Mouse (Mus musculus) stomach, embryonic 15.5 days (tissue): ENCODE measurements around the gene Ccl5. TPM values are rescaled to one million over a fixed set of nuclear protein-coding genes. Genes with fewer than 3 reads are reported as not detected.
A peak's percentile ranks its signal among the peaks of the same experiment; 100 is the strongest.
"Not testable (repeated sequence)": the region's sequence is repeated elsewhere in the genome, so short reads cannot be mapped to it uniquely, and the experiment has no call there.

ENCODE experiments used
- ATAC-seq: fragments of 200-750 bp; cut with Nextera tagmentation; 2 replicates; pipeline ENCODE4 v1.8.0; 2017; ENCODE audit warnings: low read depth, moderate number of reproducible peaks, moderate TSS enrichment; ENCODE audit not compliant: insufficient read depth, low FRiP score
- H3K27ac ChIP-seq: fragments of 300-500 bp; sonication (generic); 2 replicates; pipeline ENCODE4 v1.5.1; 2015; ENCODE audit warnings: mild to moderate bottlenecking, inconsistent platforms
- H3K27me3 ChIP-seq: fragments of 300-500 bp; sonication (generic); replicated peaks from 2 replicates; pipeline ENCODE4 v1.6.1; 2015; ENCODE audit warnings: inconsistent platforms
- H3K36me3 ChIP-seq: fragments of 300-500 bp; sonication (generic); 2 replicates; pipeline ENCODE4 v1.6.1; 2015; ENCODE audit warnings: inconsistent platforms
- H3K4me1 ChIP-seq: fragments of 300-500 bp; sonication (generic); 2 replicates; pipeline ENCODE4 v1.6.1; 2015; ENCODE audit warnings: inconsistent platforms
- H3K4me2 ChIP-seq: fragments of 300-500 bp; sonication (generic); 2 replicates; pipeline ENCODE4 v1.6.1; 2015; ENCODE audit warnings: mild to moderate bottlenecking, inconsistent platforms
- H3K4me3 ChIP-seq: fragments of 300-500 bp; sonication (generic); replicated peaks from 2 replicates; pipeline ENCODE4 v1.5.1; 2015; ENCODE audit warnings: inconsistent platforms
- H3K9ac ChIP-seq: fragments of 300-500 bp; sonication (generic); 2 replicates; pipeline ENCODE4 v1.6.1; 2015; ENCODE audit warnings: inconsistent platforms
- H3K9me3 ChIP-seq: fragments of 300-500 bp; sonication (generic); 2 replicates; pipeline ENCODE4 v1.6.1; 2016; ENCODE audit warnings: inconsistent platforms
- WGBS: fragments of 180-500 bp; shearing (Covaris S2); methylation state at CpG from one replicate; pipeline ENCODE4 v1.1.7; 2015; 5-methylcytosine and 5-hydroxymethylcytosine counted together
- polyA plus RNA-seq: library from polyadenylated mRNA; unstranded; fragments of >200 nt; fragmentation: Nextera tagmentation; extraction: Ambion mirVana; gene quantifications from 2 replicates; pipeline ENCODE4 v1.2.1, GENCODE M21; 2015

Gene Ccl5
- polyA plus RNA-seq, 1 experiment from 2014 or later: 1.7 TPM

DNA sequence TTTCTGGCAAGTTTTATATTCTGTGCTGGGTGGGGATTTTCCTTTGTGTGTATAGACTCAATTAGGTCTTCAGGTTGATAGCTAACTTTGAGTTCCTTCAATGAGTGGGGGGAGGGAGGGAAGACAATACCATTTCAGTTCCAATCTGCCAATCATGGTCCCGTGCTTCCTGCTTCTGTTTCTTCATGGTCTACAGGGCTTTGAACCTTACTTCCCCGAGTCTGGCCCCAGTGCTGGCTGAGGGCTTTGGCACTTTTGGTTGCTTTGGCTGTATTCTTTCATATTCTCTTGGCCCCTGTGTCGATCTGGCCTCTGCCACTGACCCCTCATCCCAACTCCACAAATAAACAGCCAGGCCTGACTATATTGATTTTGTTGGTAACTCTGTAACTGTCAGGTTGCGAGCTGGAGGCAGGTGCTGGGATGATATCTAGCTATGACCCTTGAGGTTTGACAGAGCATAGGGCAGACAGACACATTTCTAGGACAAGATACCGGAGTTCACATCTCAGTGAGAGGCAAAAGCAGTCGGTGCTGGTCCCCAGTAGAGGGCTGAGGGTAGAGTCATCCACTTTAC is 32.1 kb upstream of the Ccl5 start:
- ATAC-seq: no peak
- no peaks in the 10 kb centered on the region for H3K9me3 ChIP-seq
- 64% methylated on average over 6 of the region's 6 CpGs for WGBS
- H3K27ac ChIP-seq: no peak overlapping the region
- H3K4me2 ChIP-seq: no peak overlapping the region
- no peaks in the 10 kb centered on the region for H3K4me1 ChIP-seq
- H3K36me3 ChIP-seq: no peaks in the 10 kb centered on the region
- H3K27me3 ChIP-seq: no peaks in the 10 kb centered on the region
- no peak overlapping the region for H3K9ac ChIP-seq
- H3K4me3 ChIP-seq: no peak overlapping the region

DNA sequence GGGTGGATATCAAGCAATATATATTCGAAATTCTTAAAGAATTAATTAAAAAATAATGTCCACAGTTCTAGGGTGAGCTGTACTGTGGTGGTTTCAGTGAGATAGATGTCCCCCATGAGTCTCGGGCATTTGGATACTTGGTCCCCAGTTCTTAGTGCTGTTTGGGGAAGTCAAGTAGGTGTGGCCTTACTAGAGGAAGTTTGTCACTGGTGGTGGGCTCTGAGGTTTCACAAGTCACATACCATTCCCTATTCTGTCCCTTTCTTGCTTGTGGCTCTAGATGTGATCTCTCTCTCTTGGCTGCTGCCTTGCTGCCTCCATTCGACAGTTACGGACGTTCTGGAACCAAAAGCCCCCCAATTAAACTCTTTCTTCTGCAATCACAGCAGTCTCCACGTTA is 30.1 kb upstream of the Ccl5 start:
- Histone ChIP-seq H3K4me2 (no peak overlapping the region), H3K27ac (no peak overlapping the region), H3K36me3 (no peaks in the 10 kb centered on the region), H3K27me3 (no peaks in the 10 kb centered on the region), H3K4me1 (no peaks in the 10 kb centered on the region), H3K9ac (no peak overlapping the region), H3K4me3 (no peak overlapping the region), H3K9me3 (no peaks in the 10 kb centered on the region)
- WGBS: 73% methylated on average over 6 of the region's 6 CpGs
- no peak for ATAC-seq

DNA sequence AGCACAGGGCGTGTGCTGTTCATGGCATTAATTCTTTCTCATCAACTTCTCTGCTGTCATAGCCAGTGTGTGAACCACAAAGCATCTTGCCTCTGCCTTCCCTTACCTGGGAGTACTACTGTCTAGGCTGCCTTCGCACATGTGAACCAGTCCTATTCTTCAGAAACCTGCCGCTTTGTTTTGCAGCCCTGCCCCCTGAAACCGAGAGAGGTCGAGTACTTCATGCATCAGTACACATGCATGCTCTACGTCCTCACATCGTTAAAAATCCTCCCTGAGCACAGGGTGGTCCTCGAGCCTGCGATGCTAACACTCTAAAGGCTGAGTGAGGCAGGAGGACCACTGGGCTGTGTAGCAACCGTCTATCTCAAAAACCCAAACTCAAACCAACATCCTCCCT is 26.8 kb upstream of the Ccl5 start:
- H3K27me3 ChIP-seq: no peaks in the 10 kb centered on the region
- ATAC-seq: no peak
- 77% methylated on average over 10 of the region's 10 CpGs for WGBS
- no peak overlapping the region for H3K4me2 ChIP-seq
- no peaks in the 10 kb centered on the region for H3K36me3 ChIP-seq
- no peak overlapping the region for H3K4me3 ChIP-seq
- no peak overlapping the region for H3K27ac ChIP-seq
- no peak overlapping the region for H3K9ac ChIP-seq
- no peaks in the 10 kb centered on the region for H3K4me1 ChIP-seq
- no peaks in the 10 kb centered on the region for H3K9me3 ChIP-seq

DNA sequence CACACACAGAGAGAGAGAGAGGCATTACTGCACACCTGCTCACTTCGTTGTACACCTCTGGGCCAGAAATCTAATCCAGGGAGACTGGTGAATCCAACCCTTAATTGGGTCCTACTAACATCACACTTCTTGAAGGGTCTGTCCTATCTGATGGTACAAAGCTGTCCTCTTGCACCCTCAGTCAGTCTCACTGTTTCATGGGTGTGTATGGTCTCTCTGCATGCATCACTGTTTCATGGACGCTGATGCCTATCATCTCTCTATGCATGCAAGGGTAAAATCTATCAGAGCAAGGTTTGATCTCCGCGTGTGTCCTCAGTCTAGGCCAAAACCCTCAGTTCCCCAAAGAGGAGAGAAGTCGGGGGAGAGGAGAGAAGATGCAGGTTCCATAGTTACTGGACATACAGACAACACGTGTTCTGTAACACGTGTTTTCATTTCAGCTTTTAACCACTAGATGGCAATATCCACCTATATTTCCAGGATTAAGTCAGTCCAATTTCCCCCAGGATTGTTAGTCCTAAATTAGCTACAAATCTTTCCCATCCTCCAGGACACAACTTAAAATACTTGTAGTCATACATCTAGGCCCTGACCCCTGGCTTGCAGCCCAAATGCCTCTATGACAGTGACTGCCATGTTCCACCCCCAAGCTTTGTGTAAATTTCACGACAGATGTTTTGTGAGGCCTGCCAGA is 25.9 kb upstream of the Ccl5 start:
- Histone ChIP-seq H3K27me3 (no peaks in the 10 kb centered on the region), H3K9ac (no peak overlapping the region), H3K4me3 (no peak overlapping the region), H3K27ac (no peak overlapping the region), H3K4me2 (no peak overlapping the region), H3K4me1 (no peaks in the 10 kb centered on the region), H3K36me3 (no peaks in the 10 kb centered on the region), H3K9me3 (no peaks in the 10 kb centered on the region)
- peak; percentile 43; the same call in 1 of the 2 replicates for ATAC-seq
- whole genome bisulfite sequencing: 30% methylated on average over 8 of the region's 8 CpGs

DNA sequence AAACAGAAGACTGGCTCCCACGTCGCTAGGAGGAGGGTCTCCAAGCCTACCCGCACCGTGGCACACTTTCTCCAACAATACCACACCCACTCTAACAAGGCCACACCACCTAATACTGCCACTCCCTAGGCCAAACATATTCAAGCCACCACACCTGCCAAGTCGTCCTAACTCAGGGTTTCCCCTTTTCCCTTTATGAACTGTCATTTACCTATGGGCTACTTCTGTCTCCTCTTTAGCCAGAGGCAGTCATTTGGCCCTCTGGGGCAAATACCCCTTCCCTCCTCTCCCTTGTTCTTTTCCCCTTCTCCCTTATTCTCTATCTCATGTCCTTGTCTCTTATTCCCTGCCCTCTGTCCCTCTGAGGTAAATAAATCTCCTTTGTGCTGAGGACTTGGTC is 21.4 kb upstream of the Ccl5 start:
- Histone ChIP-seq H3K9ac (no peak overlapping the region), H3K4me2 (no peak overlapping the region), H3K27me3 (no peaks in the 10 kb centered on the region), H3K36me3 (no peaks in the 10 kb centered on the region), H3K4me1 (no peaks in the 10 kb centered on the region), H3K4me3 (no peak overlapping the region), H3K9me3 (no peaks in the 10 kb centered on the region), H3K27ac (no peak overlapping the region)
- no peak for ATAC-seq
- 65% methylated on average over 5 of the region's 5 CpGs for WGBS

DNA sequence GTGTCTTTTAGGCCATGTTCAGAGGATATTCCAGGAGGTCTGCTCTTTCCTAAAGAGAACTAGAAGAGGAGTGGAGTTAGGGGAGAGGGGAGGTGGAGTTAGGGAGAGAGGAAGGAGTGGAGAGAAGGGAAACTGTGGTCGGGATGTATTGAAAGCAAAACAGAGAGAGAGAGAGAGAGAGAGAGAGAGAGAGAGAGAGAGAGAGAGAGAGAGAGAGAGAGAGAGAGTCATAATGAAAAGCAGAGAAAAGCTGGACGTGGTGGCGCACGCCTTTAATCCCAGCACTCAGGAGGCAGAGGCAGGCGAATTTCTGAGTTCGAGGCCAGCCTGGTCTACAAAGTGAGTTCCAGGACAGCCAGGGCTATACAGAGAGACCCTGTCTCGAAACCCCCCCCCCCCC is 20.7 kb upstream of the Ccl5 start:
- not testable (repeated sequence) for H3K36me3 ChIP-seq, H3K4me3 ChIP-seq, H3K9ac ChIP-seq, H3K9me3 ChIP-seq, ATAC-seq, H3K27ac ChIP-seq, H3K4me2 ChIP-seq, H3K4me1 ChIP-seq, H3K27me3 ChIP-seq
- 85% methylated on average over 7 of the region's 7 CpGs for WGBS

DNA sequence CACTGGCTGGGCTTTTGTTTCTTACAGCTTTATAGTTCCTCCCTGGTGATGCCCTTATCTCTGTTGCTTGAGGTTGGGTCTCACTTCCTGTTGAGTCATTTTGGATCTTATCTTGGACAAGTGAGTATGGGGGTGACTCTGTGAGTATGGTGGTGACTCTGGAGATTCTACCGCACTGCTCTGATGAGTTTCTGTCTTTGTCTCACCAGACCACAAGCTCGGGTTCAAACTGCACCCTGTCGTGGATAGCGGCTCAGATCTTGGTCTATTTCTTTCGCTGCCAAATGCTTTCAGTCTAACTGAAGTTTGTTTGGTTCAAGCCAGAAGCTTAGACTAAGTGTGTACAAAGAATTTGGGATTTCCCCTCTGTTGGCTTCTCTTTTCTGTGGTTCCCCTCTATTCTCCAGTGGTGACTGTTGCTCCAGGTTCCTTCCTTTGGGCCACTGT is 19.9 kb upstream of the Ccl5 start:
- ATAC-seq: no peak
- Histone ChIP-seq H3K4me1 (no peaks in the 10 kb centered on the region), H3K27ac (no peak overlapping the region), H3K4me3 (no peak overlapping the region), H3K4me2 (no peak overlapping the region), H3K9ac (no peak overlapping the region), H3K36me3 (no peaks in the 10 kb centered on the region), H3K27me3 (no peaks in the 10 kb centered on the region), H3K9me3 (no peaks in the 10 kb centered on the region)
- WGBS: 83% methylated on average over 5 of the region's 5 CpGs

DNA sequence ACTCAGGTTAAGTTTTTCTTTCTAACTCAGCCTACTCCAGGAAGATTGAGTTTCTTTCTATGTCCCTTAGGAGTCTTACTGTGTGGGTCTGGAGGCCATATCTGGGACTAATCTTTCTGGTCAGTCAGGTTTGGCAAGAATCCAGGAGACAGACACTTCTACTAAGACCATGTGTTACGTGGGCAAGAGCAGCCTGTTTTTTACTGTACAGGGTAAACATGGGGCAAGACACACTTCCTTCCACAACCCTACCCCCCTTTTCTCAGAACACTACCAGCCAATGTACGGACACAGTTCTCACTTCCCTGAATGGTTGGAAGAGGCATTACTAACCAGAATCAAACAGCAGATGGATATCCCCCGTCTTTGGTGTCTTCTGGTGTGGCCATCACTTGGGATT is 13.9 kb upstream of the Ccl5 start:
- ATAC-seq: peak; percentile 60
- no peak overlapping the region for H3K4me3 ChIP-seq
- H3K4me2 ChIP-seq: no peak overlapping the region
- H3K9ac ChIP-seq: no peak overlapping the region
- H3K27me3 ChIP-seq: no peaks in the 10 kb centered on the region
- H3K4me1 ChIP-seq: no peaks in the 10 kb centered on the region
- 43% methylated on average over 3 of the region's 3 CpGs for WGBS
- H3K27ac ChIP-seq: no peak overlapping the region
- H3K9me3 ChIP-seq: no peaks in the 10 kb centered on the region
- no peaks in the 10 kb centered on the region for H3K36me3 ChIP-seq

DNA sequence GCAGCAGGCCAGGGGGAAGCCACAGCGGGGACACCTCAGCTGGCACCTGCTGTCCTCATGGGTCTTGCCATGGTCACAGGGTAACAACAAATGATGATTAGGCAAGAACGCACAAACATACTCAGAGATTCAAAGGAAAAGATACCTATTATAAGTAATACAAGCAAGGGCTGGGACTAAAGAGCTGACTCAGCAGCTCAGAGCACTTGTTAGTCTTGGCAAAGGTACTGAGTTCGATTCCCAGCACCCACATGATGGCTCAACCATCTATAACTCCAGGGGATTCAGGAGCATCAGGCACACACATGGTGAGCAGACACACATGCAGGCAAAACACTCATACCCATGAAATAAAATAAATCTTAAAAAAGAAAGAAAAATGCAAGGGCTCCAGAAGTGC is 11.1 kb upstream of the Ccl5 start:
- no peak for ATAC-seq
- H3K4me3 ChIP-seq: no peak overlapping the region
- H3K4me2 ChIP-seq: no peak overlapping the region
- H3K9me3 ChIP-seq: no peaks in the 10 kb centered on the region
- H3K4me1 ChIP-seq: no peaks in the 10 kb centered on the region
- whole genome bisulfite sequencing: 85% methylated on average over 3 of the region's 3 CpGs
- no peaks in the 10 kb centered on the region for H3K36me3 ChIP-seq
- H3K27me3 ChIP-seq: no peaks in the 10 kb centered on the region
- no peak overlapping the region for H3K27ac ChIP-seq
- no peak overlapping the region for H3K9ac ChIP-seq

DNA sequence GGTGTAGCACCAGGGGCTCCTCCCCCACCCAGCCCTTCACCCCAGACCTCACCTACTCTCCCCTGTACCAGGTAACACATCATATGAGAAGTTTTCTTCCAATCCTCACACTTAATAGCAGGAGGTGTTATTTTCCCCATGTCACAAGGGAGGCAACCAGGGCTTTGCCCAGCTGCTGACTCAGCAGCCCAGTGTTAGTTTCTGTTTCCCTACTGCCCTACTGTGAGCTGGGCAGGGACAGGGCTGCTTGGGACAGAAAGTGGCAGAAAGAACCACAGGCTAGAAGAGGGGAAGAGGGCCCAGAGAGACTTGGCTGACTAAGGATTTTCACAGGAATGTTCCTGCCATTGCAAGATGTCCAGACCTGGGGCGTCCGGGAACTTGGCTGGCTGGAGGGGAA is 10.6 kb upstream of the Ccl5 start:
- WGBS: 90% methylated on average over 2 of the region's 2 CpGs
- ATAC-seq: no peak
- H3K27me3 ChIP-seq: no peaks in the 10 kb centered on the region
- no peak overlapping the region for H3K4me3 ChIP-seq
- H3K27ac ChIP-seq: no peak overlapping the region
- no peak overlapping the region for H3K4me2 ChIP-seq
- H3K9me3 ChIP-seq: no peaks in the 10 kb centered on the region
- H3K36me3 ChIP-seq: no peaks in the 10 kb centered on the region
- H3K9ac ChIP-seq: no peak overlapping the region
- no peaks in the 10 kb centered on the region for H3K4me1 ChIP-seq

DNA sequence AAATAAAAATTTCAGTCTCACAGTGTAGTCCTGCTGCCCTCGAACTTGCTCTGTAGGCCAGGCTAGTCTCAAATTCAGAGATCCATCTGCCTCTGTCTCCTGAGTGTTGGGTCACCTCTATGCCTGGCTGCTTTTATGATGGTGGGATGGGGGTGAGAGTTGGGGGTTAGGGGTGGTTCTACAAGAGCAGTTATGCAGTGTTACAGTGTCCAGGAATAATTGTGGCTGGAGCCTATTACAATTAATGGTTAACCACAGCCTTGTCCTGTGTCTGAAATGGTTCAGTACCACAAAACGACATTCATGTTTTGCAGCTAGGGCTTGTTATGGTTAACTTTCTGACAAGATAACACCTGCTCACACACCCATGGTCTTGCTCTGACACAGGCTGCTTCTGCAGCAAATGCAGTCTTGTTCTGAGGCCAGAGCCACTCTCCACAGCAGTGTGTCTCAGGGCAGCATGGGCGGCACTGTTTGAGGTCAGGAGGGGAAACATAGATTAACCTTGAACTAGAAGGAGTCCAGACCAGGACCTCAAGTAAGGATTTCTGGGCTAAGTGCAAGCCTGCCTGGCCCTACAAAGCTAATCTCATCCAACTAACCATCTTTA is 8.5 kb upstream of the Ccl5 start:
- Histone ChIP-seq H3K27me3 (no peaks in the 10 kb centered on the region), H3K4me2 (no peak overlapping the region), H3K9me3 (no peaks in the 10 kb centered on the region), H3K9ac (no peak overlapping the region), H3K4me1 (peaks cover 5% of the 10 kb centered on the region), H3K36me3 (no peaks in the 10 kb centered on the region), H3K4me3 (no peak overlapping the region), H3K27ac (no peak overlapping the region)
- ATAC-seq: no peak
- 61% methylated on average over 3 of the region's 3 CpGs for WGBS

DNA sequence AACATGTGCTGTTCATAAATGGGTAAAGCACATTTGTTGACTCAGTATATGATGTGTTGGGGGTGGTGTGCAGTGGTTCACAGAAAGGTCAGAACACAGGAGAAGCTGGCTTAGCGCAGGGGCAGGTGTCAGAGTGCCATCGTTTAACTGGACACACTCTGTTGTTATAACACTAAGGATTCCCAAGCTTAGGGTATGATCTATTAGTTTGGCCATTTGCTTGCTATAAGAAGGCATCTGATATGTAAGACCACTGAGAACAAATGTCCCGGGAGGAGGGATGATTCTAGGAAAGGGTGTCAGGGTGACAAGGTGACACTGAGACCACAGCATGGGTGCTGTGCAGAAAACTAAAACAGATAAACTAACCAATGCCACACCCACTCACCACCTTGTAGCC is 6.5 kb upstream of the Ccl5 start:
- WGBS: 47% methylated on average over 3 of the region's 3 CpGs
- Histone ChIP-seq H3K4me1 (peaks cover 5% of the 10 kb centered on the region), H3K4me2 (no peak overlapping the region), H3K9me3 (no peaks in the 10 kb centered on the region), H3K27me3 (no peaks in the 10 kb centered on the region), H3K27ac (no peak overlapping the region), H3K9ac (no peak overlapping the region), H3K4me3 (no peak overlapping the region), H3K36me3 (no peaks in the 10 kb centered on the region)
- ATAC-seq: no peak
